Mouse (Mus musculus): ENCODE data around the gene Slamf1. TPM values are rescaled to one million over a fixed set of nuclear protein-coding genes. Genes with fewer than 3 reads are reported as not detected.

Gene Slamf1
- polyA plus RNA-seq, 1 experiment from 2014 or later: 0.28 TPM

DNA sequence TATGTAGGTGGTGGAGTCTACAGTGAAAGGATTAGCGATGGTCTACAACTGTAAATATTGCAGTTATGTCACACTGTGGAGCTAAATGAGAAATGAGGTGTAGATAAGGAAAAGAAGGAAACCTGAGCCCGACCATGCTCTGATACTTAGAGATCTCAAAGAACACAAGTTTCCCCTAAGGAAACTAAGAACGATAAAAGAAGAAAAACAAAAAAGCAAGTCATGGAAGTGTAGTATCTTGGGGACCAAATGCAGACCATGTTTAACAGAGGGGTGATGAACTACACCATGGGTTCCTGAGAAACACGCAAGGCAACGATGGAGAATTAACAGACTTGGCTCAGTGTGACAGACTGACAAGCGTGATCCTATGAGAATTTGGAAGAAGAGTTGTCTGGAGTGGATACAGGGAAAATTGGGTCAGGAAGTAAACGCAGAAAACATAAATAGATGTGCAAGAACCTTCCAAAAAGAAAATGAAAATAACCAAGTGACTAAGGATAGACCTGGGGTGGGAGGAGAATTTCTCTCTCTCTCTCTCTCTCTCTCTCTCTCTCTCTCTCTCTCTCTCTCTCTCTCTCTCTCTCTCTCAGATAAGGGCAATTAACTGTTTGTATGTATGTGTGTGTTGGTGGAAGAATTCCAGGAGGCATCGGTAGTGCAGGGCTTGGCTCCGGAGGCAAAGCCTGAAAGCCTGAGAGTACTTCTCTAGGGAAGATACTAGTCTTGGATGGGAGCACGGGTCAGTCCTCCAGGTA is 6.5 kb downstream of the Slamf1 start:
- ATAC-seq (replicated peaks; ENCODE audit: insufficient number of reproducible peaks, low FRiP score, low TSS enrichment, low read depth): no peak
- no peaks in the 10 kb centered on the region for H3K9me3 ChIP-seq (replicated peaks; ENCODE audit: control insufficient read depth, low read length)
- H3K27me3 ChIP-seq (ENCODE audit: control insufficient read depth, insufficient read depth, low read length): no peaks in the 10 kb centered on the region
- WGBS: 84% methylated on average over 10 of the region's 10 CpGs
- H3K9ac ChIP-seq (replicated peaks; ENCODE audit: low read length): no peak overlapping the region
- H3K4me3 ChIP-seq (ENCODE audit: low read depth, low read length): no peak overlapping the region
- H3K4me1 ChIP-seq (ENCODE audit: control insufficient read depth, insufficient read depth, low read length): no peaks in the 10 kb centered on the region
- no peak for DNase-seq (ENCODE audit: low spot score)
- H3K4me2 ChIP-seq (ENCODE audit: low read depth, low read length): no peak overlapping the region
- no peaks in the 10 kb centered on the region for H3K36me3 ChIP-seq (replicated peaks; ENCODE audit: control insufficient read depth, insufficient read depth, low read depth, low read length)
- no peak overlapping the region for H3K27ac ChIP-seq (replicated peaks; ENCODE audit: low read depth, low read length)

DNA sequence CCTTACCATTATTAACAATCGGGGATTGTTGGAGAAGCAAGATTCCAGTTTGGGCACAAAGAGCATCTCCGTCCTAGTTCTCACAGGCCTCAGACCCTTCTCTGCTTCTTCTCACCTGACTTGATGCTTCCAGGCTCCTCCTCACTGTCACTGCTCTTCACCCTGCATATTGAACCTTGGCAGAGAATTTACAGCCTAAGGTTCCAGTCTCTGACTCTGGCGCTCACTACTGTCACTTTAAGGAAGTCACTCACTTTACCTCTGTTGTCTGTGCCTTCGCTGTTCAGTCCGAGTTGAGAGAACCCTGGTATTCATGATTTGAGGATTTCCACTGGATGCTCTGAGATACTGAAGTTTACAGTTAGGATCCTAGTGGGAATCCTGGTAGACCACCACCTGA is 7.3 kb downstream of the Slamf1 start:
- H3K4me3 ChIP-seq (ENCODE audit: low read depth, low read length): no peak overlapping the region
- no peak overlapping the region for H3K9ac ChIP-seq (replicated peaks; ENCODE audit: low read length)
- H3K4me1 ChIP-seq (ENCODE audit: control insufficient read depth, insufficient read depth, low read length): no peaks in the 10 kb centered on the region
- ATAC-seq (replicated peaks; ENCODE audit: insufficient number of reproducible peaks, low FRiP score, low TSS enrichment, low read depth) (no peak), DNase-seq (ENCODE audit: low spot score) (no peak)
- no peaks in the 10 kb centered on the region for H3K27me3 ChIP-seq (ENCODE audit: control insufficient read depth, insufficient read depth, low read length)
- H3K36me3 ChIP-seq (replicated peaks; ENCODE audit: control insufficient read depth, insufficient read depth, low read depth, low read length): no peaks in the 10 kb centered on the region
- H3K27ac ChIP-seq (replicated peaks; ENCODE audit: low read depth, low read length): no peak overlapping the region
- no peak overlapping the region for H3K4me2 ChIP-seq (ENCODE audit: low read depth, low read length)
- 79% methylated on average over 5 of the region's 5 CpGs for WGBS
- H3K9me3 ChIP-seq (replicated peaks; ENCODE audit: control insufficient read depth, low read length): no peaks in the 10 kb centered on the region

DNA sequence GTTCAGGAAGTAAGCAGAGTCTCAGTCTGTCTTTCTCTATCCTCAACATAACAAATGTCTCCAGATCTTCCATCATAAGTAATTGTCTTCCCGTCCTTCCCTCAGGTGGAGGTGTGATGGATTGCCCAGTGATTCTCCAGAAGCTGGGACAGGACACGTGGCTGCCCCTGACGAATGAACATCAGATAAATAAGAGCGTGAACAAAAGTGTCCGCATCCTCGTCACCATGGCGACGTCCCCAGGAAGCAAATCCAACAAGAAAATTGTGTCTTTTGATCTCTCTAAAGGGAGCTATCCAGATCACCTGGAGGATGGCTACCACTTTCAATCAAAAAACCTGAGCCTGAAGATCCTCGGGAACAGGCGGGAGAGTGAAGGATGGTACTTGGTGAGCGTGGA is 7.8 kb downstream of the Slamf1 start:
- no peaks in the 10 kb centered on the region for H3K27me3 ChIP-seq (ENCODE audit: control insufficient read depth, insufficient read depth, low read length)
- H3K27ac ChIP-seq (replicated peaks; ENCODE audit: low read depth, low read length): no peak overlapping the region
- no peaks in the 10 kb centered on the region for H3K36me3 ChIP-seq (replicated peaks; ENCODE audit: control insufficient read depth, insufficient read depth, low read depth, low read length)
- ATAC-seq (replicated peaks; ENCODE audit: insufficient number of reproducible peaks, low FRiP score, low TSS enrichment, low read depth): no peak
- no peak for DNase-seq (ENCODE audit: low spot score)
- H3K4me2 ChIP-seq (ENCODE audit: low read depth, low read length): no peak overlapping the region
- no peak overlapping the region for H3K9ac ChIP-seq (replicated peaks; ENCODE audit: low read length)
- H3K4me3 ChIP-seq (ENCODE audit: low read depth, low read length): no peak overlapping the region
- no peaks in the 10 kb centered on the region for H3K4me1 ChIP-seq (ENCODE audit: control insufficient read depth, insufficient read depth, low read length)
- 70% methylated on average over 11 of the region's 11 CpGs for WGBS
- no peaks in the 10 kb centered on the region for H3K9me3 ChIP-seq (replicated peaks; ENCODE audit: control insufficient read depth, low read length)

DNA sequence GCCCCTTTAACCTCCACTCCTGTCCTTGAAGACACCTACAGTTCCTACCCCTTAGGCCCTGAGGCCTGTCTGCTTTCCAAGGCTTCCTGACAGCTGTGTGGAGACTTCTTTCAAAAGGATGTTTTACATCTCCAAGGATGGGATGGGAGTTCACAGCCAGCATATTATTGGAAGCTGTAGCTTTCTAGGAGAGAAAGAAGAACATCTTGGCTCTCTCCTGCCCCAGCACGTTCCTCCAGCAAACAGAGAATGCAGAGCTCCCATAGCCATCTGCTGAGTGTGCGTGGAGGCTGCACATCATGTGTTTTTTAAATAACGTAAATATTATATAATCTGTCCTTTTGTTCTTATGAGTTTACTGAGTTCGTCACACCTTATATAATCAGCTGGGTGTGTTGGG is 8.9 kb downstream of the Slamf1 start:
- Histone ChIP-seq H3K9ac (replicated peaks; ENCODE audit: low read length) (no peak overlapping the region), H3K4me2 (ENCODE audit: low read depth, low read length) (no peak overlapping the region), H3K36me3 (replicated peaks; ENCODE audit: control insufficient read depth, insufficient read depth, low read depth, low read length) (no peaks in the 10 kb centered on the region), H3K4me1 (ENCODE audit: control insufficient read depth, insufficient read depth, low read length) (no peaks in the 10 kb centered on the region), H3K27me3 (ENCODE audit: control insufficient read depth, insufficient read depth, low read length) (no peaks in the 10 kb centered on the region), H3K4me3 (ENCODE audit: low read depth, low read length) (no peak overlapping the region), H3K27ac (replicated peaks; ENCODE audit: low read depth, low read length) (no peak overlapping the region), H3K9me3 (replicated peaks; ENCODE audit: control insufficient read depth, low read length) (no peaks in the 10 kb centered on the region)
- WGBS: 84% methylated on average over 4 of the region's 4 CpGs
- ATAC-seq (replicated peaks; ENCODE audit: insufficient number of reproducible peaks, low FRiP score, low TSS enrichment, low read depth): no peak
- DNase-seq (ENCODE audit: low spot score): no peak

DNA sequence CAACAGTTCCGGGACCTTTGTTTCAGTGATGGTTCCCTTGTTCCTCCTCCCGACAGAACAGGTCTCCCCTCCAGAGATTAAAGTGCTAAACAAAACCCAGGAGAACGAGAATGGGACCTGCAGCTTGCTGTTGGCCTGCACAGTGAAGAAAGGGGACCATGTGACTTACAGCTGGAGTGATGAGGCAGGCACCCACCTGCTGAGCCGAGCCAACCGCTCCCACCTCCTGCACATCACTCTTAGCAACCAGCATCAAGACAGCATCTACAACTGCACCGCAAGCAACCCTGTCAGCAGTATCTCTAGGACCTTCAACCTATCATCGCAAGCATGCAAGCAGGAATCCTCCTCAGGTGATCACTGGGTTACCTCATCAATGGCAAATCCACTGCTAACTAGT is 10.1 kb downstream of the Slamf1 start:
- H3K27me3 ChIP-seq (ENCODE audit: control insufficient read depth, insufficient read depth, low read length): no peaks in the 10 kb centered on the region
- WGBS: 80% methylated on average over 7 of the region's 7 CpGs
- no peak overlapping the region for H3K27ac ChIP-seq (replicated peaks; ENCODE audit: low read depth, low read length)
- DNase-seq (ENCODE audit: low spot score): no peak
- H3K4me2 ChIP-seq (ENCODE audit: low read depth, low read length): no peak overlapping the region
- H3K36me3 ChIP-seq (replicated peaks; ENCODE audit: control insufficient read depth, insufficient read depth, low read depth, low read length): no peaks in the 10 kb centered on the region
- no peak overlapping the region for H3K4me3 ChIP-seq (ENCODE audit: low read depth, low read length)
- no peaks in the 10 kb centered on the region for H3K4me1 ChIP-seq (ENCODE audit: control insufficient read depth, insufficient read depth, low read length)
- no peak overlapping the region for H3K9ac ChIP-seq (replicated peaks; ENCODE audit: low read length)
- no peaks in the 10 kb centered on the region for H3K9me3 ChIP-seq (replicated peaks; ENCODE audit: control insufficient read depth, low read length)
- no peak for ATAC-seq (replicated peaks; ENCODE audit: insufficient number of reproducible peaks, low FRiP score, low TSS enrichment, low read depth)

DNA sequence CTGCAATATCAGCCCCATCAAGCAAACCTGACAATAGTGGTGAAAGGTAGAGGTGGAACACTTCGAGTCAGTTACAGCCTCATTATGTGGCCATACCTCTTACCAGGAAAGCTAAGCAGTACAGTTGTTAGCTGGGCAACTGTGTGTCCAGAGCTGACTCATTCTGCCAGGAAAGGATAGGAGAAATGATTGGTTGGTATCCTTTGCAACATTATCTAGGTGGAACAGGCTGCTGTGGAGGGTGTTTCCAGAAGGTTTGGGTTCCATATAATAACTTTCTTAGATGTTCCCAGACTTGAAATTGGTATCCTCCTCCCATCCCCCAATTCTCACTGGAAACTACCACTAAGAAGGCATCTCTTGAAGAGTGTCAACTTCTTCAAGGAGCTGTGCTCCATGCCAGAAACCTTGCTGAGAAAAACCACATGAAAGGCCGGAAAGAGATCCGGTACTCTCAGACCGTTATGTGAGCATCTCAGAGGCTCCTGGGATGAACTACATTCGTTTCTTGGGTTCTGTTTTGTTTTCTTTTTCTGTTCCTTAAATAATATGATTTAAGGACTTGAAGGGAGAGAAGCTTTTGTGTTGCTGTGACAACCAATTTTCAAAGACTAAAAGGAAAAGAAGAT is 15.5 kb downstream of the Slamf1 start:
- Histone ChIP-seq H3K27me3 (ENCODE audit: control insufficient read depth, insufficient read depth, low read length) (no peaks in the 10 kb centered on the region), H3K9ac (replicated peaks; ENCODE audit: low read length) (no peak overlapping the region), H3K36me3 (replicated peaks; ENCODE audit: control insufficient read depth, insufficient read depth, low read depth, low read length) (no peaks in the 10 kb centered on the region), H3K9me3 (replicated peaks; ENCODE audit: control insufficient read depth, low read length) (no peaks in the 10 kb centered on the region), H3K4me2 (ENCODE audit: low read depth, low read length) (no peak overlapping the region), H3K4me1 (ENCODE audit: control insufficient read depth, insufficient read depth, low read length) (no peaks in the 10 kb centered on the region), H3K27ac (replicated peaks; ENCODE audit: low read depth, low read length) (no peak overlapping the region), H3K4me3 (ENCODE audit: low read depth, low read length) (no peak overlapping the region)
- DNase-seq (ENCODE audit: low spot score) (no peak), ATAC-seq (replicated peaks; ENCODE audit: insufficient number of reproducible peaks, low FRiP score, low TSS enrichment, low read depth) (no peak)
- 79% methylated on average over 5 of the region's 5 CpGs for WGBS

DNA sequence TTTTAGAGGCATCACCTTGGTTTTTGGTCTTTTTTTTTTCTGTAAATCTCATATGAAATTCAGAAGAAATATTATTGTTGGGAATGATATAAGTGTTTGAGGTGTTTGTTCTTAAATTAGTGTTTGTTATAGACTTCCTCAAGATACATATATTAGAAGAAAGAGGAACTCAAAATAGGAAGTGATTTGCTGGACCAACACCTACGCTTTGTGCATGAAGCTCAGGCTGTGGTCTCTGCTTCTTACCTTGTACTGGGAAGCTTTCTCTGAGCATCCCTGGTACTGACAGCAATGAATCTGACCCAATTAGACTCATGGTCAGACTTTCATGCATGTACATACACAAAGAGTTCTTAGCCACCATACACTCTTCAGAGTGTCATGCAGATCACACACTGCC is 18.9 kb downstream of the Slamf1 start:
- Histone ChIP-seq H3K36me3 (replicated peaks; ENCODE audit: control insufficient read depth, insufficient read depth, low read depth, low read length) (no peaks in the 10 kb centered on the region), H3K27ac (replicated peaks; ENCODE audit: low read depth, low read length) (no peak overlapping the region), H3K4me2 (ENCODE audit: low read depth, low read length) (no peak overlapping the region), H3K9me3 (replicated peaks; ENCODE audit: control insufficient read depth, low read length) (no peaks in the 10 kb centered on the region), H3K4me3 (ENCODE audit: low read depth, low read length) (no peak overlapping the region), H3K4me1 (ENCODE audit: control insufficient read depth, insufficient read depth, low read length) (no peaks in the 10 kb centered on the region), H3K27me3 (ENCODE audit: control insufficient read depth, insufficient read depth, low read length) (no peaks in the 10 kb centered on the region), H3K9ac (replicated peaks; ENCODE audit: low read length) (no peak overlapping the region)
- ATAC-seq (replicated peaks; ENCODE audit: insufficient number of reproducible peaks, low FRiP score, low TSS enrichment, low read depth) (no peak), DNase-seq (ENCODE audit: low spot score) (no peak)
- WGBS: 97% methylated on average over 1 of the region's 1 CpGs

DNA sequence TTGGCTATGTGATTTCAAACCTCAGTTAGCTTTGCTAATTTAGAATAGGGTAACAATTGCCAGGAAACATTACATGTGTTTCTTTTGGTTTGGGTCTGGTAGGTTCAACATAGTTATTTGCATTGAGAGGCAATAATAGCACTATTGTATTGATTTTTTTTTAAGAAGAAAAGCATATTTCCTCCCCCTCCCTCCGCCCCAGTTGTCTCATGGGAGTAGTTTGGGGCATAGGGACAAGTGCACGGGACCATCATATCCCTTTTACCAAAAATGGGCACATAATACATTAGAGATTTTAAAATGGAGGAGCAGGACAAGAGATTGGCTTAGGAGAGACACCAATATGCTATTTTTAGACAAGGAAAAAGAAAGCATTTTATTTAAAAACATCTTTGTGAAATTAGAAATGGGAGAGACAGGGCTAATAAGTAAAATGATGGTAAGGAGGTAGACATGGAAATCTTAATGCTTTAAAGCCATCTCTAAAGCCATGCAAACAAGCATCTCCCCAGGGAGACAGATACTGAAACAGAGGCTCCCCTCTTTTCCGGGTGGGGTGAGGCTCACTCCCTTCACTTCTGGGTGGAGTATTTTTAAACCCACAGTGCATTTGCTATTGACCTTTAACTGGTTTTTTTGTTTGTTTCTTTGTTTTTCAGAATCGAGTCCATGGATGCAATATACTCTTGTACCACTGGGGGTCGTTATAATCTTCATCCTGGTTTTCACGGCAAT is 20.5 kb downstream of the Slamf1 start:
- 59% methylated on average over 6 of the region's 6 CpGs for WGBS
- Histone ChIP-seq H3K9me3 (replicated peaks; ENCODE audit: control insufficient read depth, low read length) (no peaks in the 10 kb centered on the region), H3K4me1 (ENCODE audit: control insufficient read depth, insufficient read depth, low read length) (no peaks in the 10 kb centered on the region), H3K4me2 (ENCODE audit: low read depth, low read length) (no peak overlapping the region), H3K27ac (replicated peaks; ENCODE audit: low read depth, low read length) (no peak overlapping the region), H3K4me3 (ENCODE audit: low read depth, low read length) (no peak overlapping the region), H3K36me3 (replicated peaks; ENCODE audit: control insufficient read depth, insufficient read depth, low read depth, low read length) (no peaks in the 10 kb centered on the region), H3K9ac (replicated peaks; ENCODE audit: low read length) (no peak overlapping the region), H3K27me3 (ENCODE audit: control insufficient read depth, insufficient read depth, low read length) (no peaks in the 10 kb centered on the region)
- ATAC-seq (replicated peaks; ENCODE audit: insufficient number of reproducible peaks, low FRiP score, low TSS enrichment, low read depth) (no peak), DNase-seq (ENCODE audit: low spot score) (no peak)

Measured in embryonic facial prominence, embryonic 11.5 days (tissue).